Mouse (Mus musculus) liver, embryonic 15.5 days (tissue): Measurements from ENCODE around the gene Gjb1. TPM values are rescaled to one million over a fixed set of nuclear protein-coding genes. Genes with fewer than 3 reads are reported as not detected.
"Not testable (repeated sequence)": the region's sequence is repeated elsewhere in the genome, so short reads cannot be mapped to it uniquely, and the experiment has no call there.

ENCODE experiments used
- ATAC-seq: fragments of 200-750 bp; cut with Nextera tagmentation; 2 replicates; pipeline ENCODE4 v1.8.0; 2017; ENCODE audit warnings: moderate number of reproducible peaks, mild to moderate bottlenecking, moderate library complexity; ENCODE audit not compliant: insufficient read depth
- H3K27ac ChIP-seq: fragments of 300-500 bp; sonication (generic); replicated peaks from 2 replicates; pipeline ENCODE4 v1.5.1; 2015; ENCODE audit warnings: mild to moderate bottlenecking, inconsistent platforms
- H3K27me3 ChIP-seq: fragments of 300-500 bp; sonication (generic); 2 replicates; pipeline ENCODE4 v1.6.1; 2015; ENCODE audit warnings: mild to moderate bottlenecking, inconsistent platforms
- H3K36me3 ChIP-seq: fragments of 300-500 bp; sonication (generic); replicated peaks from 2 replicates; pipeline ENCODE4 v1.6.1; 2015; ENCODE audit warnings: moderate library complexity, mild to moderate bottlenecking, inconsistent platforms
- H3K4me1 ChIP-seq: fragments of 300-500 bp; sonication (generic); replicated peaks from 2 replicates; pipeline ENCODE4 v1.6.1; 2015; ENCODE audit warnings: inconsistent platforms
- H3K4me2 ChIP-seq: fragments of 300-500 bp; sonication (generic); 2 replicates; pipeline ENCODE4 v1.6.1; 2015; ENCODE audit warnings: moderate library complexity, mild to moderate bottlenecking, inconsistent platforms
- H3K4me3 ChIP-seq: fragments of 300-500 bp; sonication (generic); replicated peaks from 2 replicates; pipeline ENCODE4 v1.5.1; 2015; ENCODE audit warnings: mild to moderate bottlenecking, inconsistent platforms
- H3K9ac ChIP-seq: fragments of 300-500 bp; sonication (generic); 2 replicates; pipeline ENCODE4 v1.6.1; 2015; ENCODE audit warnings: moderate library complexity, mild to moderate bottlenecking, inconsistent platforms
- H3K9me3 ChIP-seq: fragments of 300-500 bp; sonication (generic); replicated peaks from 2 replicates; pipeline ENCODE4 v1.6.1; 2016; ENCODE audit warnings: inconsistent platforms
- WGBS: fragments of 180-500 bp; shearing (Covaris S2); methylation state at CpG from one replicate; pipeline ENCODE4 v1.1.7; 2015; ENCODE audit warnings: mixed read lengths; ENCODE audit not compliant: insufficient replicate concordance; 5-methylcytosine and 5-hydroxymethylcytosine counted together
- polyA plus RNA-seq: library from polyadenylated mRNA; unstranded; fragments of >200 nt; fragmentation: Nextera tagmentation; extraction: Ambion mirVana; gene quantifications from 2 replicates; pipeline ENCODE4 v1.2.1, GENCODE M21; 2015

The Gjb1 gene
- 111 and 148 TPM in 2 replicates for polyA plus RNA-seq

GRCm38 (mm10) chrX:101376190-101376968 lies at the start of gene Gjb1:
TSS of gene Gjb1 (plus strand) at chrX:101376378.
- H3K27me3 ChIP-seq, result peaks cover 2% of the 10 kb centered on the region; the same call in 1 of the 2 replicates
- no peaks in the 10 kb centered on the region for H3K9me3 ChIP-seq
- no peaks in the 10 kb centered on the region for H3K36me3 ChIP-seq
- no peak within 1 kb of the TSS for H3K4me2 ChIP-seq
- 51% methylated on average over 7 of the region's 7 CpGs for WGBS
- 0 out of 2 replicates have a peak, but pooled peaks have one; percentile 12 for ATAC-seq
- H3K27ac ChIP-seq, result peak within 1 kb of the TSS; percentile 29
- H3K4me3 ChIP-seq, result peak within 1 kb of the TSS; percentile 32
- H3K4me1 ChIP-seq, result no peaks in the 10 kb centered on the region; the same call in 1 of the 2 replicates
- H3K9ac ChIP-seq, result no peak within 1 kb of the TSS

DNA sequence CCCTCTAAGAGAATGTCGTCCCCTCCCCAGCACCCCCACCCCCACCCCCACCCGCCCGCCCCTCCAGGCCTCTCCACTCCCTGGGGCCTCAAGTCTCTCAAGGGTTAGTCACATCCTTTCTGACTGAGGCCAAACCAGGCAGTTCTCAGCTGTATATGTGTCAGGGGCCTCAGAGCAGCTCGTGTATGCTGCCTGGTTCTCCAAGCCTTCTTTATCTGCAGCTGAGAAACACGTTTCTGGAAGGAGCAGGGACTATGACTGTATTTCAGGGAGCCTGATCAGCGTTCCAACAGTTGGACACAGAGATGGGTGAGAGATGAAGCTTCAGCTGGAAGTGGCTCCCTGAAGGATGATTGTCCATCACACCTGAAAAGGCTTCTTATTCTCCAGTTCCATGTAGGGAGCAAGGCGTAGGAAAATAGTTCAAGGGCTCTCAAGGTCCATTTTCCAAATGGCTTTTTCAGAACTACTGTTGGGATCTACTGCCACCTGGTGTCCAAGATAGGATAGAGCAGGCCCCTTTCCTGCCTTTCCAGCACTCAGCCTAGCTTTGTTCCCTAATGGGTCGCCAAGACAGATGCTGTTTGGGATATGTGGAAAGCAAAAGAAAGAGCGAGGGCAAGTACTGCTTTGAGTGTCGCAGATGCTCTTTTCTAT lies 46.7 kb upstream of the Gjb1 start:
- Histone ChIP-seq H3K27me3 (no peaks in the 10 kb centered on the region), H3K4me3 (no peak overlapping the region), H3K9me3 (no peaks in the 10 kb centered on the region), H3K36me3 (no peaks in the 10 kb centered on the region), H3K4me2 (no peak overlapping the region), H3K27ac (no peak overlapping the region), H3K4me1 (peaks cover 19% of the 10 kb centered on the region), H3K9ac (no peak overlapping the region)
- no peak for ATAC-seq
- WGBS, result 26% methylated on average over 10 of the region's 10 CpGs

- ATAC-seq, result peak; percentile 14; the same call in 1 of the 2 replicates
- 37% methylated on average over 9 of the region's 9 CpGs for WGBS
- H3K4me3 ChIP-seq, result peak overlapping the region; percentile 58
Observed at GRCm38 (mm10) chrX:101332031-101332374, 44.2 kb upstream of the Gjb1 start.

GRCm38 (mm10) chrX:101332375-101333211 lies 43.6 kb upstream of the Gjb1 start:
- Histone ChIP-seq H3K27me3 (no peaks in the 10 kb centered on the region), H3K4me2 (peak overlapping the region; percentile 83), H3K4me3 (peak overlapping the region; percentile 58), H3K27ac (peak overlapping the region; percentile 88), H3K36me3 (no peaks in the 10 kb centered on the region), H3K9me3 (no peaks in the 10 kb centered on the region), H3K4me1 (peaks cover 14% of the 10 kb centered on the region), H3K9ac (peak overlapping the region; percentile 58)
- 10% methylated on average over 39 of the region's 49 CpGs for WGBS
- ATAC-seq, result peak; percentile 99

More at GRCm38 (mm10) chrX:101332031-101332374, 44.2 kb upstream of the Gjb1 start:
- Histone ChIP-seq H3K9ac (peak overlapping the region; percentile 58), H3K27me3 (no peaks in the 10 kb centered on the region), H3K9me3 (no peaks in the 10 kb centered on the region), H3K4me2 (peak overlapping the region; percentile 83), H3K4me1 (peaks cover 14% of the 10 kb centered on the region), H3K27ac (peak overlapping the region; percentile 88), H3K36me3 (no peaks in the 10 kb centered on the region)

DNA sequence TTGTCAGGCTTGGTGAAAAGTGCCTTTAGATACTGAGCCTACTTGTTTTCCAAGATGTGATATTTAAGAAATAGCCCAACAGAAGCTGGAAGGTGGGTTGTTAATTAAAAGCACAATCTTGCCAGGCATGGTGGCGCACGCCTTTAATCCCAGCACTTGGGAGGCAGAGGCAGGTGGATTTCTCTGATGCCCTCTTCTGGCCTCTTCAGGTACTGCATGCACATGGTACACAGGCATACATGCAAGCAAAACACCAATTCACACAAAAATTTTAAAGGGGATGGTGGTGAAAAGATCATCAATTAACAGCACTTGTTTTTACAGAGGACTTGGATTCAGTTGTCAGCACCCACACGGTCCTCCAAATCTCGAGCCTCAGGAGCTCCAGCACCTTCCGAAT lies 41.6 kb upstream of the Gjb1 start:
- Histone ChIP-seq H3K9ac (no peak overlapping the region), H3K9me3 (no peaks in the 10 kb centered on the region), H3K4me2 (no peak overlapping the region), H3K4me1 (peaks cover 11% of the 10 kb centered on the region), H3K36me3 (no peaks in the 10 kb centered on the region), H3K27ac (no peak overlapping the region), H3K27me3 (no peaks in the 10 kb centered on the region; the same call in 1 of the 2 replicates), H3K4me3 (no peak overlapping the region)
- no peak for ATAC-seq
- WGBS, result 69% methylated on average over 5 of the region's 5 CpGs

- H3K9ac ChIP-seq, result no peak overlapping the region
- ATAC-seq, result no peak
- no peaks in the 10 kb centered on the region for H3K9me3 ChIP-seq
- no peaks in the 10 kb centered on the region for H3K36me3 ChIP-seq
- WGBS, result 36% methylated on average over 4 of the region's 4 CpGs
- no peaks in the 10 kb centered on the region; the same call in 1 of the 2 replicates for H3K4me1 ChIP-seq
- H3K4me2 ChIP-seq, result no peak overlapping the region
- H3K27ac ChIP-seq, result no peak overlapping the region
- H3K27me3 ChIP-seq, result no peaks in the 10 kb centered on the region; the same call in 1 of the 2 replicates
- no peak overlapping the region for H3K4me3 ChIP-seq
Observed at GRCm38 (mm10) chrX:101338666-101339065, 37.5 kb upstream of the Gjb1 start.

- not testable (repeated sequence) for H3K9me3 ChIP-seq, H3K27me3 ChIP-seq, H3K27ac ChIP-seq, ATAC-seq, H3K9ac ChIP-seq, H3K4me3 ChIP-seq, H3K4me1 ChIP-seq, H3K4me2 ChIP-seq, H3K36me3 ChIP-seq
- 49% methylated on average over 2 of the region's 2 CpGs for WGBS
Observed at GRCm38 (mm10) chrX:101342837-101343236, 33.3 kb upstream of the Gjb1 start.

- Histone ChIP-seq H3K9ac (no peak overlapping the region), H3K4me3 (no peak overlapping the region), H3K27me3 (no peaks in the 10 kb centered on the region), H3K9me3 (no peaks in the 10 kb centered on the region), H3K27ac (no peak overlapping the region), H3K36me3 (no peaks in the 10 kb centered on the region), H3K4me2 (no peak overlapping the region), H3K4me1 (no peaks in the 10 kb centered on the region)
- 42% methylated on average over 2 of the region's 2 CpGs for WGBS
- no peak for ATAC-seq
Observed at GRCm38 (mm10) chrX:101345456-101345855, 30.7 kb upstream of the Gjb1 start.

- no peak overlapping the region for H3K4me3 ChIP-seq
- H3K4me1 ChIP-seq, result peaks cover 3% of the 10 kb centered on the region; the same call in 1 of the 2 replicates
- WGBS, result 31% methylated on average over 4 of the region's 4 CpGs
- H3K27me3 ChIP-seq, result no peaks in the 10 kb centered on the region
- H3K4me2 ChIP-seq, result no peak overlapping the region
- no peak for ATAC-seq
- H3K36me3 ChIP-seq, result no peaks in the 10 kb centered on the region
- no peak overlapping the region for H3K9ac ChIP-seq
- no peaks in the 10 kb centered on the region for H3K9me3 ChIP-seq
- H3K27ac ChIP-seq, result no peak overlapping the region
Observed at GRCm38 (mm10) chrX:101346475-101346874, 29.7 kb upstream of the Gjb1 start.

DNA sequence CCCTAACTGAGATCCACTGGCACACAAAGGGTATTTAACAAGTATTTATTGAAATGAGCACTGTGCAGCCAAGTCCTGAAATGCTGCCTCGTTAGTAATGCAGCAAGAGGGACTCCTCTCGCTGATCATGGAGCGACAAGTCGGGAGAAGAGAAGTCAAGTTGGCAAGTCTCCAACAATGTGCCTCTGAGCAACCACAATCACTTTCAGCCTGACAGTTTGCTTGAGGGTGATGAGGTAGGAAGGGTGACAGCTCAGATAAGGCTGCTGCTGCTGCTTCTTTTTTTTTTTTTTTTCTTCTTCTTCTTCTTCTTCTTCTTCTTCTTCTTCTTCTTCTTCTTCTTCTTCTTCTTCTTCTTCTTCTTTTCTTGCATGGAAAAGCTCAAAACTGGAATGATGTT lies 25.0 kb upstream of the Gjb1 start:
- Histone ChIP-seq H3K4me1 (peaks cover 3% of the 10 kb centered on the region; the same call in 1 of the 2 replicates), H3K27ac (no peak overlapping the region), H3K9me3 (no peaks in the 10 kb centered on the region), H3K4me2 (peak overlapping the region; percentile 11; the same call in 1 of the 2 replicates), H3K4me3 (no peak overlapping the region), H3K36me3 (no peaks in the 10 kb centered on the region), H3K27me3 (no peaks in the 10 kb centered on the region), H3K9ac (no peak overlapping the region)
- 27% methylated on average over 4 of the region's 4 CpGs for WGBS
- ATAC-seq, result 0 out of 2 replicates have a peak, but pooled peaks have one; percentile 37
